Mouse (Mus musculus): ENCODE data around the gene Gls.

DNA sequence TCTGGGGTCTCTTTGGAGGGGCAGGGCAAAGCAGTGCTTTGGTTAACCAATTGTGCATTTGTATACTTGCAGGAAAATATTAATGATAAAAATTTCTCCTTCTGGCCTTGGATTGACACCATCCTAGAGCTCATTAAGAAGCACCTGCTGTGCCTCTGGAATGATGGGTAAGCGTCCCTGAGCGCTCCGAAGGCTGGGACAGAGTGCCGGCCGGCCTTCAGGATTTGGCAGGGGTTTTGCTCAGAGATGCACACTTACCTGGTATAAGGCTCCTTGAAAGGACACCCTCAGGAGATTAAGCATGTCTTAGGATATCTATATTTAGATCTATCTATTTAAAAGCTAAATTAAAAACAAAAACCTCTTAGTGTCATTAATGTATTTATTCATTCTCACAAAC lies 81.9 kb downstream of the Gls start:
- TF ChIP-seq CTCF (IDR thresholded peaks at IDR 0.05; ENCODE audit: extremely low read depth, insufficient read depth, low read length) (no peak), POLR2A (IDR thresholded peaks at IDR 0.05; ENCODE audit: extremely low read depth, insufficient read depth, low read length) (no peak)

All from cortical plate, adult 2 months (tissue).